Mouse (Mus musculus) right cerebral cortex, adult 2 months (tissue): ENCODE data around the gene Ccnb1ip1.
"Not testable (repeated sequence)": the region's sequence is repeated elsewhere in the genome, so short reads cannot be mapped to it uniquely, and the experiment has no call there.

Experiments
- DNase-seq, 2 experiments: peaks; one replicate each; pipeline ENCODE4 v3.0.0; 2021 to 2022; ENCODE audit warnings: low spot score in 2 of 2

The Ccnb1ip1 gene

DNA sequence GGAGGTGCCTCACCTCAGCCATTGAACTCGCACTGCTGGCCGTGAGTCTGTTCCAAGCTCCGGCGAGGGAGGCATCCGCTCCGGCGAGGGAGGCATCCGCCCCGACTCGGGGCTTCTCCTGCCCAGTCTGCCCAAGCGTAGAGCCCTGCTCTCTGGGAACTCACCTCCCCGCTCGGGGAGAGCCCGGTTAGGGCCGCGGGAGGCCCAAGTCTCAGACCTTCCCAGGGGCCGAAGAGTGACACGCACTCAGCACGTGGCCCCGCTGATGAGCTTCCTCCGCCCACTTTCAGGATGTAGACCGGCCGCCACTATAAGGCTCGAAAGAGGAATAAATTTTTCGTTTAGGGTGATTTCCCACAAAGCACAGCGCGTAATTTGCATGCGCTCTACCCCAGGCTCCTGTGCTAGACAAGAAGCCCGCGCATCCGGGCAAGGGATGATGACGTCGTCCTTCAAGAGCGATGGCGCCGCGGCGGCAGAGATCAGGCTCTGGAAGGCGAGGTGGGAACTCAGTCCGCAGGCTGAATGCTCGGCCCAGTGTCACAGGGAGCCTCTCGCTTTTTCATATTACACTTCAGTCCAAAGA lies at the start of gene Ccnb1ip1, which contains the start of gene Parp2:
TSS of gene Ccnb1ip1 (minus strand) at position 246 of the 586 bp plus-strand sequence.
TSS of gene Parp2 (plus strand) at position 355 of the 586 bp plus-strand sequence.
- peak; percentile 98 to 99 for DNase-seq

DNA sequence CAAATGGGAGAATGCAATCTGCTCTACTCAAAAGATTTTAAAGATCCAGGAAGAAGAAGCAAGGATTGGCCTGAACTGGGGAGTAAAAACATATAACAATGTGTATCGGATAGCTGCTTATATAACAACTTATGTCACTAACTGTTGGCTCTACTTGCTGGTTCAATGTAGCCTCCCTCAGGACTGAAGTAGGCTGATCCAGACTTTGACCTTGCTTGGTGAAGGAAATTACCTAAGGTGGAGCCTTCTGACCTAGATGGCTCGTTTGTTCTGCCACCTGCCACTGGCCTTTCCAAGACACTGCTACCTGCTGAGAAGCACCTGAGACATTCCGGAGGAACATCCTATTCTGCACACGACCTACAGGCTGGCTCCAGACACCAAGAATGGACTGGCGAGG lies 48.3 kb upstream of the Ccnb1ip1 start:
- no peak for DNase-seq

DNA sequence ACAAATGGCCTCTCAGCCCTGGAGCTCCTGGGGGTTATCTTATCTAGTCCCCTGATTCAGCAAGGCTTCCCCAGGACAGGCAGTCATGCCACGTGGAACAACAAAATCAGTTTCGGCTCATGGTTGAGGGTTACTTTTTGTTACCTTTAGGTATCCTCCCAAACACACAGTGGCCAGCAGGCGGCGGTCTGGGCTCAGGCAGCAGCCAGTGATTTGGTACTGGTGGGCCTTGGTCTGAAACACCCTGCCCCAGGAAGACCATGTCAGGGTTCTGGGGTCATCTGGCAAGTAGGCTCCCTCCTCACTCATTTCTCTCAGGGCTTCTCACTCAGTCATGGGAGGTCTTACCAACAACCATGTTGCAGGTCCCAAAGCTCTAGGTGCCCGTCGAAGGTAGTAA lies 29.7 kb upstream of the Ccnb1ip1 start:
- DNase-seq: no peak

DNA sequence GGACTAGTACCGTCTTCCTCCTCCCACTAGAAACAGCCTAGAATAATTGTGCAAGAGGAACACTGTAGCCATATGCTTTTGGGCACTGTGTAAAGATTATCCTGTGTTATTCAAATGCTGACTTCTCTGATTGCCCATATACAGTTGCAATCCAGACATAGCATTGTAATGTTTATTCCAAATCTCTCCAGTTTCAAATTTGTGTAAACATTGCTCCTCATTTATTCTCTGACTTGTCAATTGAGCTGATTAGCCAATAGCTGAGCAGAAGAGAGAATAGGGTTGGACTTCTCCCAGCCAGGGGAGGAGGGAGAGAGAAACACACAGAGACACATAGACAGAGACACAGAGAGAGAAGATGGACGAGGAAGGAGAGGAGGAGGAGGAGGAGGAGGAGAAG lies 26.9 kb upstream of the Ccnb1ip1 start:
- no peak for DNase-seq

DNA sequence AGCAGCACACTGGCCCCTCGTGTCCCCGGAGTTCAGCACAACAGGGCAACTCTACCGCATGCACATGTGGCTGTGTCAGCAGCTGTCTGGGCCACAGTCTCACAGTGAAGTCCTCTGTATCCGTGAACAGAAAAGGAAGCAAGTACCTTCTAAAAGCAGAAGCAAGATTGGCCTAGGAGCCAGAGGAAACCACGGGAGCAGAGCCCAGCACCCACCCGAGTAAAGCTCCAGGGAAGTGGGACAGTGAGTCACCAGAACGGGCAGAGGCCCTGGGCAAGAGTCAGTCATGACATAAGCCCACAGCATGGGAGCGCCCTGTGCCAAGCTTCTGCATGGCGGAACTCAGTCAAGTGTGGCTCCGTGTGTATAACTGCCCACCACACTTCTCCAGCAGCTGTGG lies 26.4 kb upstream of the Ccnb1ip1 start:
- no peak for DNase-seq

DNA sequence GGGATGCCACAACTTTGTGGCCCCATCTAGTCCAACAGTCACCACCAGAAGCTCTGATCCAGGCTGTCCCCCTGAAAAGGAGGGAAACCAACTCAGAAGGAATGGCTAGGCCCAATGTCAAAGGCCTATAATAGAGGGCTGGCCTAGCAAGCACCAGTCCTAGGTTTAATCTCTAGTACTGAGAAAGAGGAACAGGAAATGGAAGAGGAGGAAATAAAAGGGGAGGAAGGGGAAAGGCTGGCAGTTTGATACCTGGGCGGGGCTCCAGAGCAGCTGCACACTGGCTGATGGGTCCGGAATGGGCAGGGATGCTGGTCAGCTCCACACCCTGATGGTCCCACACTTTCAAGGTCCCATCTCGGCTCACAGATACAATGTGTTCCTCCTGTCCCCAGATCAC lies 22.3 kb upstream of the Ccnb1ip1 start:
- no peak for DNase-seq

DNA sequence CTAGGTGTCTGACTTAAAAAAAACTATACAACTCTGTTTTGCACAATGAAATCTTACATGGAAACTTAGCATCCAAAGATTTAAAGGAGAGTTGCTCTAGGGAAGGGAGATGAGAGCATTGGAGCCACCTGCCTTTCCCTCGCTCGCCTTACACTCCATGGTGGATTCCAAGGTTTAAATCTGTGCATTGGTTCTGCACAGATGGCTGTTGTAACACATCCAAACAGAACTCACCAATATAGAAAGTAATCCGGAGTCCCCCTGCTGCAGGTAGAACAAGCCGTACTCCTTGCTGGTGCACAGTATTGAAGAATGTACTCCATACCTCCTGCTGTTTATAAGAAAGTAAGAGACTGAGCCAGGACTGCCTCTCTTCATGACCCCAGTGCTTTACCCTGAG lies 19.0 kb upstream of the Ccnb1ip1 start:
- DNase-seq: peak in 1 of 2 experiments; percentile 17

DNA sequence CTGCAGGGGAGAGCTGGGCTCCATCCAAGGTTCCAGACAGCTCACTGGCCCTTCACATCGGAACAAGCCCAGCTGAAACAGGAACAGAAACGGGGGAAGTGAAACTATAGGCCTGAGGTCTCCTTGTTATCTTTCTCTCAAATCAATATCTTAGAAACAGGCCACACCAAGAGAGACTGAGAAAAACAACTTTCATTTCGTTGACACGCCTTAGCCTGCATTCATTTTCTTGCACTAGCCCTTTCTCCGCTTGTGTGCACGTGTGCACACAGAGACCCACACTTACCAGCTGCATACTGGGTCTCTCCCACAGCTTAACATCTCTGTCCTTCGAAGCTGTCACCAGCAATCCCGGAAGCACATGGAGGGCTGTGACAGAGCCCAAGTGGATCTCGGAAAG lies 16.7 kb upstream of the Ccnb1ip1 start:
- DNase-seq: no peak

DNA sequence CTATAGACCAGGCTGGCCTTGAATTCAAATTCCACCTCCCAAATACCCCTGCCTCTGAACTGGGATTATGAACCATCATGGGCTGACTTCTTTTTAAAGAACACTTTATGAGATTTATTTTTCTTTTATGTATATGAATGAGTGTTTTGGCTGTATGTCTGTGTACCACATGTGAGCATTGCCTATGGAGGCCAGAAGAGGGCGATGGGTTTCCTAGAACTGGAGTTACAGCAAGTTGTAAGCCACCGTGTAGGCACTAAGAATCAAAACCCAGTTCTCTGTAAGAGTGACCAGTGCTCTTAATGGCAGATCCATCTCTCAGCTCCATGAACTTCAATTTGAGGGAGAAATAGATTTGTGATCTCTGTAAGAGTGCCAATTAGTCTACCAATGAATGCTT lies 15.7 kb upstream of the Ccnb1ip1 start:
- DNase-seq: no peak

DNA sequence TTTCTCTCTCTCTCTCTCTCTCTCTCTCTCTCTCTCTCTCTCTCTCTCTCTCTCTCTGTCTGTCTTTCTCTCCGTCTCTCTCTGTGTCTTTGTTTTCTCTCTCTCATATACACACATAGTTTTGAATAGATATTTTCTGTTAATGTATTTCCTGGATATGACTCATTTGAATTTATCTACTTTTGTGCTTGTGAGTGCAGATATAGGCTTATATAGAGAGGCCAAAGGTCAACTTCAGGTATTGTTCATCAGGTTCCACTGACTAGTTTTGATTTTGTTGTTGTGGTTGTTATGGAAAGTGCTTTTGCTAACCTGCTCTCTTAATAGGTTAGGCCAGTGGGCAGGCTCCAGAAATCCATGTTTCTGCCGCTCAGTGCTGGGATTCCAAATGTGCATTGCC lies 5.5 kb upstream of the Ccnb1ip1 start:
- no peak for DNase-seq

DNA sequence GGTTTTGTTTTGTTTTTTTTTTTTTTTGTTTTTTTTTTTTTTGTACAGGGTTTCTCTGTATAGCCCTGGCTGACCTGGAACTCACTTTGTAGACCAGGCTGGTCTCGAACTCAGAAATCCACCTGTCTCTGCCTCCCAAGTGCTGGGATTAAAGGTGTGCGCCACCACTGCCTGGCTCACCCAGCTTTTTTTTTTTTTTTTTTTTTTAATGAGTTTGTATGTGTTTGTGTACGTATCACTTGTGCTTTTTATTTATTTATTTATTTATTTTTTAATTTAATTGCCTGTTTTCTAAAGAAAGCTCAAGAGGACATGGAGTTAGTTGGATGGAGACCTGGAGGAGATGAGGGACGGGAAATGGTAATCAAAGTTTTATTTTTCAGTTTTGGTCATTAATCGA lies 1.1 kb downstream of the Ccnb1ip1 start:
- not testable (repeated sequence) for DNase-seq

DNA sequence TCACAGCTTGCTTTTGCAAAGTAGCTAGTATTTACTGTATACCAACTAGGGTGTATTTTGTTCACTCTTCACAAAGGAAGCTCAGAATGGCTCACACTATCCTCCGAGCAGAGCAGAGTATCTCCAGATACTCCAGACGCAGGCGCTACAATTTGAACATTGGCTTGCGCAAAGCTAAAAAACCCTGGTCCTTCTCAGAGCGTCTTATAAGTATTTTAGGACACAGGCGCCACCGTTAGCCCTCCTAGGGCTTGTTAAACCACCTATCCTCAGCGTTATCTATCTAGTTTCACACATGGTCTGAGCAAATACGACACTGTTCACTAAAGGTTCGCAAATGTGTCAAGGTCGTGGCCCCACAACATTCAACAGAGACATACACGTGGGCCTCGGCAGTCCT lies 2.8 kb downstream of the Ccnb1ip1 start:
- no peak for DNase-seq

DNA sequence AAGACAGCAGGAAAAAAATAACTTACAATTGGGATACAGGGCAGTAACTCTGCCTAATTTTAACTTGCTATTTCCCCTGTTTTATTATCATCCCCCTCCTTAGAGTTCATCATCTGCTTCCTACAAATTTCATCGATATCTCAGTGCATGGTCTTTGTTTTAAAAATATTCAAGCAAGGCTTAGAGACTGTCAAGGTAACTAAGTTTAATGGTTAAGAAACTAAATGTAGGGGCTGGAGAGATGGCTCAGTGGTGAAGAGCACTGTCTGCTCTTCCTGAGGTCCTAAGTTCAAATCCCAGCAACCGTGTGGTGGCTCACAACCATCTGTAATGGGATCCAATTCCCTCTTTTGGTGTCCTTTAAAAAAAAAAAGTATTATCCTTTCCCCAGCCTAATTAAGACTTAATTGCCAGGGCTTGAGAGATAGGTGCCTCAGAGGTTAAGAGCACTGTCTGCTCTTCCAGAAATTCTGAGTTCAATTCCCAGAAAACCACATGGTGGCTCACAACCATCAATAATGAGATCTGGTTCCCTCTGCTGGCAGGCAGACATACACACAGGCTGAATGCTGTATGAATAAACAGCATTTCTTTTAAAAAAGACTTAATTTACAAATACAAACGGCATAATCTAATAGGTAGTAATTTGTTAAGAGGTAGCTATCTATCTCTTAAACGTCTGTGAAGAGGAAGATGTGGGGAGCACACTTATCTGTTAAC lies 4.5 kb downstream of the Ccnb1ip1 start:
- DNase-seq: no peak

DNA sequence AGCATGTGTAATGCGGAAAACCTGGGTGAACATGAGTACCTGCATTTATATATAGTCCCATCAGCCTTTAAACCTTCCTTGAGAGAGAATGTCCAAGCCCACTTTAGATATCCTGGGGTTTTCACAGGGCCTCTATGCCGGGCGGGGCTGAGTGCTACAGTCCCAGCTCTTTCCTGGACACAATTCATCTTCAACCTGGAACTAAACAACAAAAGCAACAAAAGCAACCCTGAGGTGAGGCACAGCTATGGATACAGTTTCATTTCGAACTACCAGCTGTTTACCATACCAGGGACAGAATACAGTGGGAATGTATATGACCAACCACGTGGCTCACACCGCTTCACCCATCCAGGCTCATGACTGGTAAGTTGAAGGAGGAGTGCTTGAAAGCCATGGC lies 5.1 kb downstream of the Ccnb1ip1 start:
- DNase-seq: no peak

DNA sequence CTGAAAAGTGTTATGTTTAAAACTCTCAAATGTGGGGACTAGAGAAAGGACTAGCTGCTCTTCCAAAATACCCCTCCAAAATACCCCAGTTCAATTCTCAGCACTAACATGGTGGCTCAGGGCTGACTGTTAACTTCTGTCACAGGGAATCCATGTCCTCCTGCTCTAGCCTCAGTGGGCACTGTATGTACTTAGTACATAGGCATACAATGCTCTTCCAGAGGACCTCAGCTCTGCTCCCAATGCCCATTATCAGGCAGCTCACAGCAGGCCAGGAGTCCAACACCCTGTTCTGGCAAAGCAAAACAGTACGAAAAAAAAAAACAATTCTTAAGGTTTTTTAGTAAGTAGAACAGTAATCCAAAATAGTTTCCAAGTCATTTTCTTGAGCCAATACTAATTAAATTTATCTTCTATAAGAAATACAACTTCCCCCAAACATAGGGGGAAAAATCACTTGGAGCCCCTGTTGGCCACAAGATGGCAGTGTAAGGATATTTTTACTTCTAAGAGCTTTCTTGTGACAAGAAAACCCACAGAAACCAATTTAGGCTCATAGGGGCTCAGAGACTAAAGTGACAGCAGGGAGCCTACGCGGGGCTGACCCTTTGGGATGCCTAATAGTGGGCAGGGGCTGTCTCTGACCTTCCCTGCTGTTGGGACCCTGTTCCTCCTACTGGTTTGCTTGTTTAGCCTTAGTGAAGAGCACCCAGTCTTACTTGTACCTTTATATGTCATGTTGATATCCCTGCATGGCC lies 7.9 kb downstream of the Ccnb1ip1 start:
- peak; percentile 40 to 57 for DNase-seq

DNA sequence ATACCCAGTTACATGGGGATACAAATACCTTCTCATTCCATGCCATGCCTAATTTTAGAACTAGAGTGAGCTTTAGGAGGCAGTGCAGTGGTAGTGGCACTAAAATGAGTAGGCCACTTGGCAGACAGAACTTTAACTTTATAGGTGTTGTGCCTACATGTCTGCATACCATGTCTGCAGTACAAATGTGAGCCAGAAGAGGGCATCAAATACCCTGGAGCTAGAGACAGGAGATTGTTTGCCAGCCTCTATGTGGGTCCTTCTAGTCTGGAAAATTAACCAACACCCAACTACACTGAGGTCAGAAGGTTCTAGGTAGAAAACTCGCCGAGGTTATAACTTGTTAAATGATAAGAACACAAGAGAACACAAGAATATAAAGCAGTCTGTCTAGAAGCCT lies 9.0 kb downstream of the Ccnb1ip1 start:
- DNase-seq: no peak

DNA sequence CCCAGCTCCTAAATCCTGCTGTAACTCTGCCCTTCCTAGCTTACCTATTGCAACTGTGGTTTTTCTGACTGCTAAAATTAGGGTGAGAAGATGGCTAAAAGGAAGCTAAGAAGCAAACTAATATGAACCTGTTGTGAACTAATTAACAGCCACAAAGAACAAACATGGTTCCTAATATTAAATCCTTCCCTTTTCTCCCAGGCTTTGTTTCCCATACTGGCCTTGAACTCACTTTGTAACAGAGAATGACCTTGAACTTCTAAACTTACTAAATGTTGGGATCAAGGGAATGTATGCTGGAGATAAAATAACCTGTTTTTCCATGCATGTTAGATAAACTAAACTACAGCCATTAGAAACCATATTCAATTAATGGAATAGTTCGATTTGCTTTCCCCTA lies 11.1 kb downstream of the Ccnb1ip1 start:
- DNase-seq: no peak

DNA sequence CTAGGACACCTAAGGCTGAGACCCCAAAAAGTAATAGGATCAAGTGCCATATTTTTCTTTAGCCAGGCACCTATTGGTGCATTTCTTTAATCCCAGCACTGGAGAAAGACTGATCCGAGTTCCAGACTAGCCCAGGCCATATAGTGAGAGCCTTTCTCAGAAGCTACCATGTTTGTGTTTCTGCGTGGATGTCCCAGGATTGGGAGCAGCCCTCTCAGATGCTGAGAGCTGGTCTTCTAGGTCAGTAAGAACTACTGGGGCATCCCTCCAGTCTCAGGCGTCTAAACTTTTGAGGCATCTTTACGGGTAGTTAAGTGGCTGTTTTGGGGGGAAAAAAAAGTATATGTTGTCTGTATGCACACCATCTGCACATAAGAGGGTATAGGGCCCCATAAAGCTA lies 11.6 kb downstream of the Ccnb1ip1 start:
- DNase-seq: no peak

DNA sequence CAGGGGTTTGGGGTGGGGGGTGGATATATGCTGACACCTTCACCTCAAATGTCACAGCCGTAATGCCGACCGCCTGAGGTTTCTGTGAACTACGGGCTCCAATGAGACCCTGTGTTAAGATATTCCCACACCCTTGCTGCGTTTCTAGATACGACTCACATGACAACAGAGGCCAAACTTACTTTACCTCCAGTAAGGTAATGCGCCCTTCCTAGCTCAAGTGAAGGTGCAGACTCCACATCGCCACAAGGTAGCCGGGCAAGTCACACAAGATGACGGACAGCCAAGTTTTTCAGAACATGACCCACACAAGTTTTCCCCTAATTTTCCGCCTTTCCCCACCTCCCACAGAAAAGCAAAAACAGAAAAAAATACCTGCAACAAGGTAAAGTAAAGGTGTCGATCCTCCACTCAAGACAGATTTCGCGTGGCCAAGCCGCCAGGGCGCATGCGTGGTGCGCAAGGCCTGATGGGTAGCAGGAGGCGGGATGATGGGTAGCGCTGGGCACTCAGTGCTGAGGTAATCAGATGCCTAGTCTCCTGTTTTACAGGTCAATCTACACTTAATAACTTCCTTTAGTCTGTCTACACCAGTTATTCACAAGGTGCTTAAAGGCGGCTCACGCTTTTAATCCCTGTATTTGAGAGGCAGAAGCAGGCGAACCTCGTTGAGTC lies 12.1 kb downstream of the Ccnb1ip1 start:
- no peak for DNase-seq

DNA sequence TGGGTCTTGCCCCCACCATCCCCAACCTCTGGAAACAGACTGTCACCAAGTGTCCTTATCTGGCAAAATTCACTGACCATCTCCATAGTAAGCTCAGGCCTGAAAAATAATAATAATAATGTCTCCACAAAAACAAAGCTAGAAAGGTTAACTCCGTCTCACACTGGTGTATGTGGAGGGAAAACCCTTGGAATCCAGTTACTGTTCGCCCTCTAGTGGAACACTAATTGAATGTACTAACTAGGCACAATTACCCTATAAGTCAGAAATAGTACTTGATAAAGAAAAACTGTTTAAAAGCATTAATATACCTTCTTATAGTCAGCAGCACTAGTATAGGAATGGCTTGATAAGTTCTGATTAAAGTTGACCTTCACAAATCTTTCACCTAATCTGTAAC lies 19.4 kb downstream of the Ccnb1ip1 start:
- DNase-seq: no peak

DNA sequence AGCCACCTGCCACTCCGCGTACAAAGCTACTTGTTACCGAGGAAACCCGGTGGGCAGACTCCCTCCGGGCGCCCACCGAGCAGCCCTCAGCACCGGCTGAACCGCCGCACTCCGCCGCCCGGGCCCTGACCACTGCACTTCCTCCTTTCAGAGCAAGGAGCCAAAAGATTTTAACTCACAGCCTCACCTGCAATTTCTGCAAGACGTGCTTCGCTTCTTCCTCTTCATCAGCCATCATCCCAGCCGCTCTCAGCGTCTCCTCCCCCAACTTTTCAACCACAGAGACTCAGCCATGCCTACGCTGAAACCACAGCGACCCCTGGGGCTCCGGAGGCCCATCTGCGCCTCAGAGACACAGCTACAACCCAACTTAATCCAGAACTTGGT lies 22.3 kb downstream of the Ccnb1ip1 start, which contains the start of gene Ttc5:
TSS of gene Ttc5 (minus strand) at position 269 of the 387 bp plus-strand sequence.
- DNase-seq: peak; percentile 95
